Mouse (Mus musculus): ENCODE measurements around the gene Procr. TPM values are rescaled to one million over a fixed set of nuclear protein-coding genes. Genes with fewer than 3 reads are reported as not detected.
"Not testable (repeated sequence)": the region's sequence is repeated elsewhere in the genome, so short reads cannot be mapped to it uniquely, and the experiment has no call there.

Procr gene
- polyA plus RNA-seq, 1 experiment from 2014 or later = 4.1 TPM

DNA sequence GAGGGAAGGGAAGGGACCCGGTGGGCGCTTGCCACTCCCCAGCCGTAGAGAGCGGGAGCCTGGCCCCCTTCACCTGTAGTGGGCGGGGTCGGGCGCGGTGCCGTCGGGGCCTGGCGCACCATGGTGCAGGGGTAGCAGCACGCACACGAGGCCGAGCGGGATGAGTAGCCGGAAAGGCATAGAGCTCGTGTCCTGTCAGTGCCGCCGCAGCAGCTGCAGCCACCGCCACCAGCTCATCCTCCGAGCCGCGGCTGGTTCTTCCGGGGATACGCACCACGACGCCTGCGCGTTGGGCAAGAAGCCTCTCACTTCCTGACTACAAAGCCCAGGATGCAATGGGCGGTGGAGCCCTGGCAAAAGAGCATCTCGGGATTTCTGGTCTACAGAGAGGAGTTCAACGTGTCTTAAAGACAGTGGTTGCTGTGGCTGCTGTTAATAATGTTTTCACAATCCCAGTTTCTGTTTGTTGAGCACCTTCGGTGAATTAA is 21.7 kb upstream of the Procr start, which contains the start of gene Edem2:
Gene Edem2 (minus strand): TSS at position 318 of the 488 bp plus-strand sequence.
- H3K27me3 ChIP-seq = 0 out of 2 replicates have a peak, but pooled peaks cover 5% of the 10 kb centered on the region
- no peaks in the 10 kb centered on the region for H3K9me3 ChIP-seq
- WGBS = under 1% methylated on average over 33 of the region's 33 CpGs
- H3K27ac ChIP-seq = peak within 1 kb of the TSS; percentile 84
- H3K36me3 ChIP-seq = peaks cover 25% of the 10 kb centered on the region
- peak within 1 kb of the TSS; percentile 98 for H3K4me2 ChIP-seq
- peak within 1 kb of the TSS; percentile 92 for H3K4me3 ChIP-seq
- peak within 1 kb of the TSS; percentile 93 for H3K9ac ChIP-seq
- peaks cover 14% of the 10 kb centered on the region for H3K4me1 ChIP-seq (replicated peaks)
- ATAC-seq (ENCODE audit: low FRiP score) = peak; percentile 95

DNA sequence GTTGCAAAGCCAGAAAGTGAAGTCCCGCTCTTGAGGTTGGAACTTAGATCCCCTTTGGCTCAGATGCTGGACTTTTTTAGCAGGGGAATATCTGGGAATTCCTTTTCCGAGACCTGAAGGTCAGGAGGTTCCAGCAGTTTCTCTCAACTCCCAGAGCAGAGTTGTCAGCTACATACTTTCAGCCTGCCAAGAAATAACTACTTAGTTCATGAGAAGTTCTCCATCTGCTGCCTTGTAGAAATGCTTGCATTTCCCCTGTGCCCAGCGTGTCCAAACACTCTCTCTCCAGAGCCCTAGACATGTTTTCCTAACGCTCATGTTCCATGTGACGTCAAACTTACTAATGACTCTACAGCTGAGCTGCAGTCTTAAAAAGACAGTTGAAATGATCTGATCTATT is 15.8 kb upstream of the Procr start:
- ATAC-seq (ENCODE audit: low FRiP score) = no peak
- 0 out of 2 replicates have a peak, but pooled peaks cover 5% of the 10 kb centered on the region for H3K27me3 ChIP-seq
- no peaks in the 10 kb centered on the region for H3K36me3 ChIP-seq
- WGBS = 88% methylated on average over 5 of the region's 5 CpGs
- no peaks in the 10 kb centered on the region for H3K9me3 ChIP-seq
- H3K4me1 ChIP-seq (replicated peaks) = no peaks in the 10 kb centered on the region
- no peak overlapping the region for H3K9ac ChIP-seq
- H3K4me3 ChIP-seq = no peak overlapping the region
- H3K27ac ChIP-seq = no peak overlapping the region
- H3K4me2 ChIP-seq = no peak overlapping the region

DNA sequence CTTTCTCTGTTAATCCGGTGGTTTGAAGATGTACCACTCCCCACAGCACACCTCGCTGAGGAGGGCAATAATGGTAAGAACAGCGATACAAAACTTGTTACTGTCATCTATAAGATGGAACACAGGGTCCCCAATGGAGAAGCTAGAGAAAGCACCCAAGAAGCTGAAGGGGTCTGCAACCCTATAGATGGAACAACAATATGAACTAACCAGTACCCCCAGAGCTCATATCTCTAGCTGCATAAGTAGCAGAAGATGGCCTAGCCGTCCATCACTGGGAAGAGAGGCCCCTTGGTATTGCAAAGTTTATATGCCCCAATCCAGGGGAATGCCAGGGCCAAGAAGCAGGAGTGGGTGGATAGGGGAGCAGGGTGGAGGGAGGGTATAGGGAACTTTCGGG is 15.2 kb upstream of the Procr start, which contains the start of gene Gm17581:
Gene Gm17581 (minus strand): TSS at position 101 of the 400 bp plus-strand sequence.
- 90% methylated on average over 5 of the region's 5 CpGs for WGBS
- H3K4me1 ChIP-seq (replicated peaks); ATAC-seq (ENCODE audit: low FRiP score); H3K9ac ChIP-seq; H3K4me3 ChIP-seq; H3K27me3 ChIP-seq; H3K4me2 ChIP-seq; H3K9me3 ChIP-seq; H3K36me3 ChIP-seq; H3K27ac ChIP-seq: not testable (repeated sequence)

DNA sequence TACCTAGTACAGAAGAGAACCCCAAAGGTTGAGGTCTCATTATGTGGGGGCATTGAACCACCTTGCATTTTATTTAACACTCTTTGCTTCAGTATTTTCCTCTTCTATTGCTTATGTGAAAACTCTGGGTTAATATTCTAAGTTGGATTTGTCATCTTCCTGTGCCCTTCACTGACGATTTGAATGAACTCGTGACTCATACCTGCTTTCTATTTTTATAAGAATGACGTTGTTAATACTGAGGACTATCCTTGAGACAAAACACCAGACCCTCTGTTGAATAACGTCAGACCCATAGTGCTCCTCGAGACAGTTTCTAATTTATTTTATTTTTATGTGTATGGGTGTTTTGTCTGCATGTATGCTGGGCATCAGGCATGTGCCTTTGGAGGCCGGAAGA is 14.0 kb upstream of the Procr start:
- H3K9me3 ChIP-seq = no peaks in the 10 kb centered on the region
- H3K27ac ChIP-seq = no peak overlapping the region
- H3K36me3 ChIP-seq = no peaks in the 10 kb centered on the region
- WGBS = 88% methylated on average over 6 of the region's 6 CpGs
- H3K9ac ChIP-seq = no peak overlapping the region
- no peaks in the 10 kb centered on the region for H3K4me1 ChIP-seq (replicated peaks)
- H3K27me3 ChIP-seq = no peaks in the 10 kb centered on the region
- no peak overlapping the region for H3K4me3 ChIP-seq
- no peak for ATAC-seq (ENCODE audit: low FRiP score)
- H3K4me2 ChIP-seq = no peak overlapping the region

DNA sequence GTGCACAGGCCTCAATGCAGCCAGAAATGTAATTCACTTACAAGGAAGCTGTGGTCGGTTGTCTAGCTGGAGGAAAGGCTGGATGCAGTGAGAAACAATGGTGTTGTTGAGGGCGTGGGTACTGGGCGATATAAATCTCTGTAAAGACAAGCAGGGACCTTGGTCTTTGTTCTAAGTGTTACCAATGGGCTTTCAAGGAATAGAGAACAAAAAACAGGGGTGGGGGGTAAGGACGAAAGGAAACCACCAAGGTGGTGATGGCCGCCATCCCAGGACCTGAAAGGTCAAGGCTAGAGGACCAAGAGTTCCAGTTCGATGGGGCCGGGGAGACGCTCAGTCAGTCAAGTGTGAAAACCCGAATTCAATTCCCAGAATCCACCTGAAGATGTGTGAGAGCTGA is 13.1 kb upstream of the Procr start:
- no peak for ATAC-seq (ENCODE audit: low FRiP score)
- Histone ChIP-seq H3K4me3 (no peak overlapping the region), H3K4me1 (replicated peaks) (no peaks in the 10 kb centered on the region), H3K9ac (no peak overlapping the region), H3K27ac (no peak overlapping the region), H3K4me2 (no peak overlapping the region), H3K9me3 (no peaks in the 10 kb centered on the region), H3K27me3 (no peaks in the 10 kb centered on the region), H3K36me3 (no peaks in the 10 kb centered on the region)
- WGBS = 70% methylated on average over 9 of the region's 9 CpGs

DNA sequence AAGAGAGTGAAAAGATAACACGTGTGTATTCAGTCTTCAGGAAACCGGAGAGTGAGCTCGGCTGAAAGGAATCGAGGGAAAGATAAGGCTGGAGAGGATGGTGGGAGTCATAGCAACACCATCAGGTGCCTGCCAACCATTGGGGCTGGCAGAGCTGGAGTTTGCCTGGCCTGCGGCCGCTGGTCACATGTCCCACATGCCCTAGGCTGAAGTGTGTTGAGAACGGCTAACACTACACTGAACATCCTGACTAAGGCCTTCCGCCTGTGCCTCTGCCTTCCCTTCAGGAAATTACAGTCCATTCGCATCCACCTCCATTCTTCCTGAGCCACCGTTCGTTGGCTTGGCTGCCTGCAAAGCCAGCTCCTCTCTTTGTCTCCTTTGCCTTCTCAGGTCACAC is 8.7 kb upstream of the Procr start:
- no peaks in the 10 kb centered on the region for H3K27me3 ChIP-seq
- H3K4me3 ChIP-seq = no peak overlapping the region
- H3K4me2 ChIP-seq = no peak overlapping the region
- no peak overlapping the region for H3K9ac ChIP-seq
- no peak overlapping the region for H3K27ac ChIP-seq
- no peaks in the 10 kb centered on the region for H3K4me1 ChIP-seq (replicated peaks)
- no peaks in the 10 kb centered on the region for H3K36me3 ChIP-seq
- WGBS = 85% methylated on average over 11 of the region's 11 CpGs
- no peak for ATAC-seq (ENCODE audit: low FRiP score)
- H3K9me3 ChIP-seq = no peaks in the 10 kb centered on the region

DNA sequence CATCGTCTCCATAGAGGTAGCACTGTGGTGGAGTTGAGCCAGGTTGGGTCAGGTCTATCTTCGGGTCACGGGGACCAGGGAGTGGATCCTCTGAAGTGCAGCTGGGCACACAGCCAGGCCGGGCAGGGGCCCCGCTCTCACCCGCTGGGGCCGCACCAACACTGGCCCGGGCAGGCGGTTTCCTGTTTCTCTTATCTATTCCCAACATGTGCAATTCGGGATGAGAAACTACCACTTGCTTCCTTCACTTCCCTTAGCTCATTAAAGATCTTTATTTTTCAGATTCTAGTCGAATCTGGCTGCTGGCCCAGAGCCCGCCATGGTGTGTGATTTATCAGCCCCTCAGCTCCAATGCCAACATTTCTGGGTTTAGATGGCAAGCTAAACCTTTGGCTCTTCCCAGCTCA is 8.0 kb upstream of the Procr start:
- Histone ChIP-seq H3K4me2 (no peak overlapping the region), H3K4me3 (no peak overlapping the region), H3K27ac (no peak overlapping the region), H3K27me3 (no peaks in the 10 kb centered on the region), H3K4me1 (replicated peaks) (no peaks in the 10 kb centered on the region), H3K9ac (no peak overlapping the region), H3K9me3 (no peaks in the 10 kb centered on the region), H3K36me3 (no peaks in the 10 kb centered on the region)
- ATAC-seq (ENCODE audit: low FRiP score) = no peak
- WGBS = 84% methylated on average over 12 of the region's 12 CpGs

DNA sequence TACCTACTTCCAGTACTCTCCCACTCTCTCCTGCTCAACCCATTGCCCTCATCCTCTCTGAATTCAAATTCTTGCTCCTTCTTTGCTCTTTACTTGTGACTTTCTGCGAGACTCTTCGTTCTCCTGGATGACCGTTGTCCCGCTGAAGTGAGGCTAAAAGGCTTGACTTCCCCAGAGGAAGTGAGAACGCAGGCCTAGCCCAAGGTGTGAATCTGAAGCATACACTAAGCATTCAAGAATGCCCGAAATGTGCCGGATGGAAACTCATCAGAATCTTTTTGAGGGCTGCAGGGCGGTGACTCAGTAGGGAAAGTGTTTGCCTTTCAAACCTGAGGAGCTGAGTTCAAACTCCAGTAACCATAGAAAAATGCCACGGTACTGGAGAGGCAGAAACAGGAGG is 7.6 kb upstream of the Procr start:
- Histone ChIP-seq H3K9me3 (no peaks in the 10 kb centered on the region), H3K27ac (no peak overlapping the region), H3K9ac (no peak overlapping the region), H3K4me1 (replicated peaks) (no peaks in the 10 kb centered on the region), H3K4me2 (no peak overlapping the region), H3K27me3 (no peaks in the 10 kb centered on the region), H3K4me3 (no peak overlapping the region), H3K36me3 (no peaks in the 10 kb centered on the region)
- ATAC-seq (ENCODE audit: low FRiP score) = no peak
- WGBS = 89% methylated on average over 9 of the region's 9 CpGs

DNA sequence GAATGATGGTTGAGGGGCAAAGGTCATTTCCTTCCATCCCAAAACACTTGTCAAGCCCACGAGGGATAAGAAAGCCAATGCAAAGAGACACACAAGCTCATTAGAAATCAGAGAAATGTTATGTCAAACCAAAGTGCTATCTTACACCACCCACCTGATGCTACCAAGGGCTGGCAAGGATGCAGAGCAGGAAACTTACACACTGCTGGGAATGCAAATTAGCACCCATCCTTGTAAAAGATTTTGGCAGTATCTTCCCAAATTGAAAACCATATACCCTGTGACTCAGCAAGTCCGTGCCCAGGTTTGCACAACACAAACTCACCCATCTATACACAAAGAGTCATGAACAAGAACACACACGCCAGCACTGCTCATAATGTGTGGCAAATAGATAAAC is 5.4 kb upstream of the Procr start:
- Histone ChIP-seq H3K4me2 (no peak overlapping the region), H3K9ac (no peak overlapping the region), H3K36me3 (no peaks in the 10 kb centered on the region), H3K27ac (no peak overlapping the region), H3K27me3 (no peaks in the 10 kb centered on the region; the same call in 1 of the 2 replicates), H3K4me3 (no peak overlapping the region), H3K4me1 (replicated peaks) (no peaks in the 10 kb centered on the region), H3K9me3 (no peaks in the 10 kb centered on the region)
- no peak for ATAC-seq (ENCODE audit: low FRiP score)
- 67% methylated on average over 3 of the region's 3 CpGs for WGBS

DNA sequence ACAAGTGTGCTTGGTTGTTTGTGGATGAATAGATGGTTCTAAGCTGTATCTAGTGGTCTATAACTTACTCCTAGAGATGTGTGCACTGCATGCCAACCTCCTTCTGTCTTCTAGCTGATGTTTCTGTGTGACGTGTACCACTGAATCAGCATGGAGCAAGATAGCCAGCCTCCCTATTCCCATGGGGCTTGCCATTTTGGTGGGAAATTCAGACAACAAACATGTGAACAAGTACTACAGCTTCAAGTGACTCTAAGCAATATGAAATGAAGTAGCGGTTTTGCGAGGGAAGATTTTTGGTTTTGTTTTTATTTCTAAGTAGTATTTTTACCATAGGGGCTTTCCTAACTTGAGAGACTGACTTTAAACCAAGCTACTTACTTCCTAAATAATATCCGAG is 1.5 kb upstream of the Procr start:
- Histone ChIP-seq H3K27ac (no peak overlapping the region), H3K4me1 (replicated peaks) (peaks cover 6% of the 10 kb centered on the region), H3K9ac (no peak overlapping the region), H3K36me3 (no peaks in the 10 kb centered on the region), H3K27me3 (peaks cover 17% of the 10 kb centered on the region), H3K9me3 (no peaks in the 10 kb centered on the region), H3K4me3 (no peak overlapping the region), H3K4me2 (no peak overlapping the region)
- ATAC-seq (ENCODE audit: low FRiP score) = no peak
- 87% methylated on average over 4 of the region's 4 CpGs for WGBS

DNA sequence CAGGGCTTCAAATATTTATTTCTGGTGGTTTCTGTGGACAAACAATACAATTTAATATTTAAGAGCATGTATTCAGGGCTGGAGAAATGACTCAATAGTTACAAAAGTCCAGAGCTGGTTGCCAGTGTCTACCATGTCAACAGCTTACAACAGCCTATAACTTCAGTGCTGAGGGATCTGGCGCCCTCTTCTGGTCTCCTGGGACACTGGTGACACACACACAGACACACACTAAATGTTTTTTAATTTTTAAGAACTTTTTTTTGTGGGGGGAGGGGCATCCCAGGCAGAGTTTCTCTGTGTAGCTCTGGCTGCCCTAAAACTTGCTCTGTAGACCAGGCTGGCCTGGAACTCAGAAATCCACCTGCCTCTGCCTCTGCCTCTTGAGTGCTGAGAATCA is 4.8 kb downstream of the Procr start:
- no peak for ATAC-seq (ENCODE audit: low FRiP score)
- no peak overlapping the region for H3K27ac ChIP-seq
- H3K36me3 ChIP-seq = no peaks in the 10 kb centered on the region
- WGBS = 0% methylated on average over 1 of the region's 1 CpGs
- no peak overlapping the region for H3K9ac ChIP-seq
- H3K4me1 ChIP-seq (replicated peaks) = peaks cover 6% of the 10 kb centered on the region
- H3K27me3 ChIP-seq = peaks cover 25% of the 10 kb centered on the region
- H3K4me2 ChIP-seq = no peak overlapping the region
- no peaks in the 10 kb centered on the region for H3K9me3 ChIP-seq
- no peak overlapping the region for H3K4me3 ChIP-seq

DNA sequence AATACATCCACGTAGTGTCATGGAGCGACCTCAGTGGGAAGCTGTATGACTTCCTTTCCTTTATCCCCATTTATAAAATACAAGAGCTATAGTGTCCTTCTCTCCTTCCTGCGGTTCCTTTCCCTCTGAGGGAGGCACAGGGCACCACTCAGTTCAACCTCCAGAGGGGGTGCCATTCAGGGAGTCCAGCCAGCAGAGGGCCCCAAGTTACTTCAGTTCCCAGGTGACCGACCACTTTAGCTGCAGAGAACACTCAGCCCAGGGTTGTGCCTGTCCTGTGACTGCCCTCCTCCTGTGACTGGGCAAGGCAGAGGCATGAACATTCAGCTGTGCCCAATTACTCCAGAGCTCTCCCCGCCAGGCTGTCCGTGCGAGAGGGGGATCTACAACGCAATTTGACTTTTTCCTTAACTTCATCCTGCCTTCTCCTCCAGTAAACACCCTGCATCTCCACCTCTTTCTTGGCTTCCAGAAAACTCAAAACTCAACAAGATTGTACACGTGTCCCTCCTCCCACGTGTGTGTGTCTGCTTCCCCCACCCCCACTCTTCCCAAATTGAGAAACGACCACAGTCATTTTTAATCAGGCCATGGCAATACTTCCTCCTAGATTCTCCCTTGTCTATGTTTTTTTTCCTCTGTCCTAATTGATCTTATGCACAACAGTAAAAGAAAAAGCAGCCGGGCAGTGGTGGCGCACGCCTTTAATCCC is 6.1 kb downstream of the Procr start:
- WGBS = 66% methylated on average over 14 of the region's 14 CpGs
- Histone ChIP-seq H3K27me3 (peaks cover 13% of the 10 kb centered on the region; the same call in 1 of the 2 replicates), H3K9me3 (no peaks in the 10 kb centered on the region), H3K4me1 (replicated peaks) (no peaks in the 10 kb centered on the region), H3K36me3 (no peaks in the 10 kb centered on the region), H3K4me3 (no peak overlapping the region), H3K9ac (no peak overlapping the region), H3K4me2 (no peak overlapping the region), H3K27ac (no peak overlapping the region)
- ATAC-seq (ENCODE audit: low FRiP score) = no peak
